Mouse (Mus musculus) CH12.LX (cell line): ENCODE data around the gene Wnk2. TPM values are rescaled to one million over a fixed set of nuclear protein-coding genes. Genes with fewer than 3 reads are reported as not detected.

ENCODE experiments used
- DNase-seq: peaks from one replicate; pipeline ENCODE4 v3.0.0-alpha.2; 2013; ENCODE audit errors: extremely low read depth
- H3K27ac ChIP-seq: 2 replicates; pipeline ENCODE4 v1.5.1; 2012; ENCODE audit warnings: low read depth, mild to moderate bottlenecking, control low read depth, moderate library complexity; ENCODE audit not compliant: insufficient read depth
- H3K27me3 ChIP-seq: replicated peaks from 2 replicates; pipeline ENCODE3; 2012; ENCODE audit warnings: inconsistent platforms
- H3K36me3 ChIP-seq, 2 experiments: replicated peaks in 1 of 2; 2 replicates each; pipeline versions ENCODE3 to v1.6.1; 2012; ENCODE audit warnings: inconsistent platforms in 1 of 2, low read length in 1 of 2, mild to moderate bottlenecking in 1 of 2, mixed read lengths in 1 of 2, moderate library complexity in 1 of 2; ENCODE audit not compliant: control insufficient read depth in 1 of 2, insufficient read depth in 1 of 2
- H3K4me1 ChIP-seq, 2 experiments: 2 replicates each; pipeline ENCODE4 v1.6.1; 2012; ENCODE audit warnings: inconsistent platforms in 1 of 2, moderate library complexity in 1 of 2; ENCODE audit not compliant: insufficient read depth in 2 of 2, control insufficient read depth in 1 of 2
- H3K4me2 ChIP-seq: 2 replicates; pipeline ENCODE4 v1.6.1; 2012; ENCODE audit warnings: low read depth, mild to moderate bottlenecking, control low read depth; ENCODE audit not compliant: poor library complexity, insufficient read depth, severe bottlenecking
- H3K4me3 ChIP-seq, 3 experiments: fragments of 150-350 bp in 1 of 3; sonication (generic) in 1 of 3; replicated peaks in 1 of 3; 2 replicates each; pipeline versions ENCODE3 to v1.5.1; 2011 to 2012; ENCODE audit warnings: low read depth in 2 of 3, low read length in 2 of 3, mild to moderate bottlenecking in 2 of 3, moderate library complexity in 2 of 3, control low read depth in 1 of 3, improper control_type of control experiment in 1 of 3, inconsistent platforms in 1 of 3, mixed read lengths in 1 of 3; ENCODE audit not compliant: poor library complexity in 1 of 3
- H3K79me2 ChIP-seq: replicated peaks from 2 replicates; pipeline ENCODE4 v1.6.1; 2012; ENCODE audit warnings: mild to moderate bottlenecking, moderate library complexity; ENCODE audit not compliant: control insufficient read depth, poor library complexity, insufficient read depth, severe bottlenecking; ENCODE audit errors: extremely low read depth
- H3K9ac ChIP-seq: 2 replicates; pipeline ENCODE4 v1.6.1; 2012; ENCODE audit warnings: low read depth, mild to moderate bottlenecking, control low read depth, moderate library complexity; ENCODE audit not compliant: insufficient read depth
- H3K9me3 ChIP-seq: replicated peaks from 2 replicates; pipeline ENCODE3; 2012; ENCODE audit warnings: low read length, inconsistent platforms, mixed read lengths
- BHLHE40 ChIP-seq: IDR thresholded peaks from 2 replicates; pipeline ENCODE4 v1.6.1; 2011; ENCODE audit warnings: mild to moderate bottlenecking, low read depth, low read length, improper control_type of control experiment
- EP300 ChIP-seq: IDR thresholded peaks from 2 replicates; pipeline ENCODE4 v1.6.1; 2011; ENCODE audit warnings: low read length, improper control_type of control experiment
- ETS1 ChIP-seq: conservative IDR thresholded peaks from 2 replicates; pipeline ENCODE4 v1.6.1; 2012; ENCODE audit warnings: low read depth, mild to moderate bottlenecking, inconsistent platforms, low read length, improper control_type of control experiment, moderate library complexity
- HCFC1 ChIP-seq: IDR thresholded peaks from 2 replicates; pipeline ENCODE4 v1.6.1; 2012; ENCODE audit warnings: low read depth, mild to moderate bottlenecking, inconsistent platforms, low read length, improper control_type of control experiment
- IRF4 ChIP-seq: IDR thresholded peaks from 2 replicates; pipeline ENCODE4 v1.6.1; 2014; ENCODE audit warnings: low read depth, mild to moderate bottlenecking, inconsistent platforms, low read length, improper control_type of control experiment
- KAT2A ChIP-seq: IDR thresholded peaks from 2 replicates; pipeline ENCODE4 v1.6.1; 2012; ENCODE audit warnings: low read length, improper control_type of control experiment, inconsistent platforms; ENCODE audit not compliant: insufficient replicate concordance
- MAX ChIP-seq: IDR thresholded peaks from 2 replicates; pipeline ENCODE4 v1.6.1; 2011; ENCODE audit warnings: low read length, improper control_type of control experiment
- MEF2A ChIP-seq: IDR thresholded peaks from 2 replicates; pipeline ENCODE4 v1.6.1; 2014; ENCODE audit warnings: low read depth, mild to moderate bottlenecking, inconsistent platforms, low read length, improper control_type of control experiment, borderline replicate concordance
- MXI1 ChIP-seq: IDR thresholded peaks from 2 replicates; pipeline ENCODE4 v1.6.1; 2011; ENCODE audit warnings: mild to moderate bottlenecking, low read depth, low read length, improper control_type of control experiment
- NRF1 ChIP-seq: IDR thresholded peaks from 2 replicates; pipeline ENCODE4 v1.6.1; 2014; ENCODE audit warnings: low read depth, mild to moderate bottlenecking, inconsistent platforms, low read length, improper control_type of control experiment, moderate library complexity
- PAX5 ChIP-seq: IDR thresholded peaks from 2 replicates; pipeline ENCODE4 v1.6.1; 2012; ENCODE audit warnings: low read length, inconsistent platforms, mixed read lengths
- SMC3 ChIP-seq: IDR thresholded peaks from 2 replicates; pipeline ENCODE4 v1.6.1; 2011; ENCODE audit warnings: low read depth, low read length, improper control_type of control experiment
- TBP ChIP-seq: conservative IDR thresholded peaks from 2 replicates; pipeline ENCODE4 v1.6.1; 2011; ENCODE audit warnings: low read depth, low read length, improper control_type of control experiment
- TCF12 ChIP-seq: IDR thresholded peaks from 2 replicates; pipeline ENCODE4 v1.6.1; 2014; ENCODE audit warnings: low read depth, mild to moderate bottlenecking, inconsistent platforms, low read length, improper control_type of control experiment
- UBTF ChIP-seq: IDR thresholded peaks from 2 replicates; pipeline ENCODE4 v1.6.1; 2012; ENCODE audit warnings: low read depth, mild to moderate bottlenecking, inconsistent platforms, low read length, improper control_type of control experiment, moderate library complexity
- USF1 ChIP-seq: IDR thresholded peaks from 2 replicates; pipeline ENCODE4 v1.6.1; 2014; ENCODE audit warnings: low read depth, mild to moderate bottlenecking, inconsistent platforms, low read length, improper control_type of control experiment
- ZKSCAN1 ChIP-seq: IDR thresholded peaks from 2 replicates; pipeline ENCODE4 v1.6.1; 2012; ENCODE audit warnings: low read depth, inconsistent platforms, low read length, improper control_type of control experiment, borderline replicate concordance
- ZMIZ1 ChIP-seq: IDR thresholded peaks from 2 replicates; pipeline ENCODE4 v1.6.1; 2012; ENCODE audit warnings: low read depth, mild to moderate bottlenecking, inconsistent platforms, low read length, improper control_type of control experiment
- ZNF384 ChIP-seq: IDR thresholded peaks from 2 replicates; pipeline ENCODE4 v1.6.1; 2012; ENCODE audit warnings: low read depth, low read length, improper control_type of control experiment, inconsistent platforms
- dilution Hi-C: fragments of 300-500 bp; cut with MboI; formaldehyde crosslinking; loops from 2 replicates; pipeline ENCODE4 v1.14.3; 2020; ENCODE audit warnings: low sequenced_read_pairs; ENCODE audit not compliant: extremely low pct_unique_long_range_greater_than_20kb, extremely low pct_ligation_motif_present
- in situ Hi-C: fragments of 300-500 bp; cut with MboI; formaldehyde crosslinking; loops from 3 replicates; pipeline ENCODE4 v1.14.3; 2019; ENCODE audit warnings: low sequenced_read_pairs, low pct_ligation_motif_present, low pct_unique_long_range_greater_than_20kb, mixed read lengths
- polyA plus RNA-seq: library from polyadenylated mRNA; unstranded; fragments of >175 nt; gene quantifications from 2 replicates; pipeline ENCODE4 v1.2.1, GENCODE M21; 2012; ENCODE audit warnings: low read depth; ENCODE audit not compliant: insufficient read length
- total RNA-seq, 2 experiments: library from RNA; depleted of rRNA; stranded (reverse); fragments of 300-350 nt in 1 of 2; fragments of >200 nt in 1 of 2; gene quantifications; 2 replicates each; pipeline ENCODE4 v1.2.3; 2012 to 2014

Gene Wnk2
- total and polyA plus RNA-seq, 3 experiments = 0.04 TPM; not detected in 2

DNA sequence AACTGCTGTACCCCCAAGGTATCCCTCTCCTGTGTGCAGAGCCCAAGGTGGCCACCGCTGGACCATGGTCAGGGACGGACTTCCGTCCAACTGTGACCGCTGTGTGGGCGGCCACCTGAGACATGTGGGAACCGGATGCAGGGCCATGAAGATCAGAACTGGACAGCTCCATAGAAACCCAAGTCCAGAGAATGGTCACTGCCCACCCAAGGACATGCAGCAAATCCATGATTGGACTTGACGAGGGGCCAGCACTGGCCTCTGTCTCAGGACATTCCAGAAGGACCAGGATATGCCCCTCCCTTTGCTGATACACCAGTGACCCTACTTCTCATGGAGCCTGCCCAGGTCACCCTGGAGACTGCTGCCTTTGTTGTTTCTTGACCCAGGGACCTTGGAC, 47.8 kb upstream of the Wnk2 start:
- H3K27ac ChIP-seq = no peak overlapping the region
- TF ChIP-seq UBTF (no peak), SMC3 (no peak), BHLHE40 (no peak), USF1 (no peak), ZKSCAN1 (no peak), ETS1 (no peak), ZNF384 (no peak), TCF12 (no peak), NRF1 (no peak), MEF2A (no peak), MXI1 (no peak)
- TF ChIP-seq, all 38 proteins: peak for 0
- no peak for DNase-seq
- peaks cover 2 to 33% of the 10 kb centered on the region in 2 experiments for H3K36me3 ChIP-seq
- in situ Hi-C loops (loop anchor here (25.0 kb wide), 2 partner anchors 333 to 533 kb away; partner anchors contain the start of genes Barx1 and Phf2), dilution Hi-C loops (no loop called here)
- no peak overlapping the region for H3K4me3 ChIP-seq
- H3K9me3 ChIP-seq = no peaks in the 10 kb centered on the region
- no peaks in the 10 kb centered on the region for H3K27me3 ChIP-seq
- peaks cover 5 to 47% of the 10 kb centered on the region in 2 experiments for H3K4me1 ChIP-seq
- no peaks in the 10 kb centered on the region for H3K79me2 ChIP-seq
- no peak overlapping the region for H3K9ac ChIP-seq
- no peak overlapping the region for H3K4me2 ChIP-seq

- no peak overlapping the region for H3K4me3 ChIP-seq
- peaks cover 6 to 52% of the 10 kb centered on the region in 2 experiments; a peak in 3 of 4 replicates for H3K4me1 ChIP-seq
- no peak overlapping the region for H3K9ac ChIP-seq
- no peaks in the 10 kb centered on the region for H3K9me3 ChIP-seq
- no peak overlapping the region for H3K27ac ChIP-seq
- no peaks in the 10 kb centered on the region for H3K79me2 ChIP-seq
- in situ Hi-C loops = loop anchor here (25.0 kb wide), 2 partner anchors 333 to 533 kb away; partner anchors contain the start of genes Barx1 and Phf2
- no peak for TF ChIP-seq KAT2A
- TF ChIP-seq ZKSCAN1 = no peak
- no peak for TF ChIP-seq IRF4
- no peak for TF ChIP-seq MEF2A
- TF ChIP-seq HCFC1 = no peak
- TF ChIP-seq ZMIZ1 = no peak
- no peak for TF ChIP-seq ZNF384
- TF ChIP-seq PAX5 = no peak
- TF ChIP-seq MAX = no peak
- TF ChIP-seq EP300 = no peak
- TF ChIP-seq TBP = no peak
- TF ChIP-seq BHLHE40 = no peak
- TF ChIP-seq NRF1 = no peak
- TF ChIP-seq TCF12 = no peak
- TF ChIP-seq, all 38 proteins: peak for 0
- Histone ChIP-seq H3K27me3 (no peaks in the 10 kb centered on the region), H3K4me2 (no peak overlapping the region), H3K36me3 (peaks cover 2 to 33% of the 10 kb centered on the region in 2 experiments)
- DNase-seq = no peak
- dilution Hi-C loops = no loop called here
Measured at GRCm38 (mm10) chr13:49194811-49195210, 47.0 kb upstream of the Wnk2 start.
